Mouse (Mus musculus): ENCODE data around the gene Man1c1.

GRCm38 (mm10) chr4:134564093-134564492 lies 140.0 kb downstream of the Man1c1 start:
- no peak for TF ChIP-seq CTCF (IDR thresholded peaks at IDR 0.05; ENCODE audit: extremely low read depth, insufficient read depth, insufficient read length, insufficient replicate concordance)
- TF ChIP-seq POLR2A (IDR thresholded peaks at IDR 0.05; ENCODE audit: low read depth, low read length): no peak

Data from spleen, adult 2 months (tissue).